18 mouse cellular contexts compared by ENCODE assay signal in genomic region chr19:42558701-42559100, GRCm38 (mm10). TPM values are rescaled to one million over a fixed set of nuclear protein-coding genes. Genes with fewer than 3 reads are reported as not detected.
"Had no signal": no experiment of that assay in that cellular context is flagged by ENCODE, and none has a peak within 500 bp of the region (broad histone marks: within the 10 kb centered on the region; RNA-seq: fewer than 3 reads in every experiment).

No protein-coding gene starts in this region.

- H3K9me3 ChIP-seq: neural tube, embryonic 12.5 days; neural tube, embryonic 13.5 days; neural tube, embryonic 15.5 days; stomach, embryonic 15.5 days had no signal

- H3K36me3 ChIP-seq: neural tube, embryonic 15.5 days had no signal

- H3K4me1 ChIP-seq: neural tube, embryonic 12.5 days; neural tube, embryonic 13.5 days; neural tube, embryonic 15.5 days; stomach, embryonic 15.5 days had no signal

- H3K9ac ChIP-seq: neural tube, embryonic 12.5 days; neural tube, embryonic 13.5 days; neural tube, embryonic 15.5 days; stomach, embryonic 15.5 days had no signal

- H3K27ac ChIP-seq: neural tube, embryonic 12.5 days; neural tube, embryonic 13.5 days; neural tube, embryonic 15.5 days; stomach, embryonic 15.5 days; stomach, postnatal 0 days had no signal

- DNase-seq: retina, postnatal 1 day; right cerebral cortex, adult 18-20 months; right cerebral cortex, postnatal 14 days; right cerebral cortex, postnatal 25 days; right cerebral cortex, postnatal 4 days; spleen, adult 18-20 months; thymus, adult 18-20 months; thymus, adult 2 months; thymus, postnatal 14 days; thymus, postnatal 25 days; thymus, postnatal 36 days; thymus, postnatal 4 days had no signal

- H3K4me2 ChIP-seq: neural tube, embryonic 12.5 days; neural tube, embryonic 13.5 days; neural tube, embryonic 15.5 days; stomach, embryonic 15.5 days had no signal

- H3K27me3 ChIP-seq: neural tube, embryonic 12.5 days; neural tube, embryonic 13.5 days; neural tube, embryonic 15.5 days; stomach, embryonic 15.5 days had no signal

- H3K4me3 ChIP-seq: neural tube, embryonic 12.5 days; neural tube, embryonic 13.5 days; neural tube, embryonic 15.5 days; stomach, embryonic 15.5 days had no signal

RNA-seq across cellular contexts. Expression of gene Loxl4, which starts 53.9 kb away (rescaled TPM):
- total RNA-seq: neutrophil, adult 5-6 weeks had no signal
